ENCODE assay signal across 12 mouse cellular contexts in genomic region chr1:182797048-182797447, GRCm38 (mm10). TPM values are rescaled to one million over a fixed set of nuclear protein-coding genes. Genes with fewer than 3 reads are reported as not detected.
A peak's percentile ranks its signal among the peaks of the same experiment; 100 is the strongest.
DNase-seq lines count a peak whose midpoint lies in the region; ATAC-seq and TF ChIP-seq lines count a peak whose summit lies in the region.
"Had no signal": no experiment of that assay in that cellular context is flagged by ENCODE, and none has a peak within 500 bp of the region (broad histone marks: within the 10 kb centered on the region; RNA-seq: fewer than 3 reads in every experiment).

No protein-coding gene starts in this region.

- H3K9ac ChIP-seq in heart, postnatal 0 days (replicated peaks; ENCODE audit: low read depth, low read length): no peak overlapping the region; the same call in 1 of the 2 replicates
- H3K9ac ChIP-seq in heart, adult 2 months (ENCODE audit: low read depth, low read length): no peak overlapping the region
- no peak overlapping the region for H3K9ac ChIP-seq in hindbrain, embryonic 15.5 days
- H3K9ac ChIP-seq in neural tube, embryonic 15.5 days (replicated peaks): no peak overlapping the region
- H3K9ac ChIP-seq: lung, embryonic 14.5 days had no signal

- no peaks in the 10 kb centered on the region for H3K36me3 ChIP-seq in heart, postnatal 0 days (replicated peaks; ENCODE audit: control insufficient read depth, insufficient read depth, low read length)
- H3K36me3 ChIP-seq in heart, adult 2 months (ENCODE audit: control insufficient read depth, insufficient read depth, low read length): no peaks in the 10 kb centered on the region
- no peaks in the 10 kb centered on the region for H3K36me3 ChIP-seq in hindbrain, embryonic 15.5 days
- peaks cover 3% of the 10 kb centered on the region; the same call in 1 of the 2 replicates for H3K36me3 ChIP-seq in neural tube, embryonic 15.5 days

- no peak for DNase-seq in heart, postnatal 0 days (ENCODE audit: low spot score)
- DNase-seq in heart, adult 2 months: no peak
- peak; percentile 80 for DNase-seq in cerebellum, adult 9-10 months
- DNase-seq in lung, postnatal 10 days: no peak
- DNase-seq in ovary, adult 18-20 months (ENCODE audit: low spot score): no peak
- no peak for DNase-seq in adrenal gland, postnatal 10 days
- DNase-seq: lung, embryonic 14.5 days; thymus, postnatal 36 days had no signal

- no peak for TF ChIP-seq EP300 in heart, postnatal 0 days (IDR thresholded peaks at IDR 0.05; ENCODE audit: low read depth)
- no peak for TF ChIP-seq EP300 in heart, adult 2 months (IDR thresholded peaks at IDR 0.05; ENCODE audit: insufficient read depth, low read depth, low read length)

- peaks cover 6% of the 10 kb centered on the region; the same call in 1 of the 2 replicates for H3K4me1 ChIP-seq in heart, postnatal 0 days (ENCODE audit: control insufficient read depth, insufficient read depth)
- peaks cover 1% of the 10 kb centered on the region for H3K4me1 ChIP-seq in heart, adult 2 months (ENCODE audit: control insufficient read depth, insufficient read depth, low read length)
- H3K4me1 ChIP-seq in hindbrain, embryonic 15.5 days (replicated peaks): peaks cover 26% of the 10 kb centered on the region
- peaks cover 24% of the 10 kb centered on the region for H3K4me1 ChIP-seq in neural tube, embryonic 15.5 days

- no peaks in the 10 kb centered on the region for H3K27me3 ChIP-seq in heart, postnatal 0 days (ENCODE audit: control insufficient read depth, insufficient read depth, low read length)
- no peaks in the 10 kb centered on the region for H3K27me3 ChIP-seq in heart, adult 2 months (ENCODE audit: control insufficient read depth, insufficient read depth, low read length)
- no peaks in the 10 kb centered on the region for H3K27me3 ChIP-seq in hindbrain, embryonic 15.5 days
- no peaks in the 10 kb centered on the region for H3K27me3 ChIP-seq in neural tube, embryonic 15.5 days (replicated peaks)

- no peak overlapping the region for H3K27ac ChIP-seq in heart, postnatal 0 days (ENCODE audit: low read depth)
- no peak overlapping the region for H3K27ac ChIP-seq in heart, adult 2 months
- no peak overlapping the region for H3K27ac ChIP-seq in hindbrain, embryonic 15.5 days (replicated peaks)
- 0 out of 2 replicates have a peak overlapping the region, but pooled peaks have one; percentile 23 for H3K27ac ChIP-seq in neural tube, embryonic 15.5 days (replicated peaks)
- H3K27ac ChIP-seq: kidney, postnatal 0 days had no signal

- intact Hi-C loops in heart, adult 2 months (cut with DNase I): no loop called here

- TF ChIP-seq CTCF in heart, postnatal 0 days (IDR thresholded peaks at IDR 0.05; ENCODE audit: low read depth): peak; percentile 23
- no peak for TF ChIP-seq CTCF in heart, adult 2 months (IDR thresholded peaks at IDR 0.05)

- H3K4me3 ChIP-seq in heart, postnatal 0 days (ENCODE audit: low read depth, low read length): no peak overlapping the region
- H3K4me3 ChIP-seq in heart, adult 2 months: no peak overlapping the region
- no peak overlapping the region for H3K4me3 ChIP-seq in hindbrain, embryonic 15.5 days
- no peak overlapping the region for H3K4me3 ChIP-seq in neural tube, embryonic 15.5 days (replicated peaks)

- no peaks in the 10 kb centered on the region for H3K79me2 ChIP-seq in heart, adult 2 months (replicated peaks; ENCODE audit: control insufficient read depth, insufficient read depth, low read length)

- 0 out of 2 replicates have a peak, but pooled peaks have one; percentile 27 for ATAC-seq in heart, postnatal 0 days (ENCODE audit: insufficient read depth, low read depth)
- ATAC-seq in hindbrain, embryonic 15.5 days (ENCODE audit: low FRiP score, low read depth): peak; percentile 43; the same call in 1 of the 2 replicates
- ATAC-seq in neural tube, embryonic 15.5 days (ENCODE audit: low FRiP score): no peak

- no peak for TF ChIP-seq POLR2A in heart, adult 2 months (IDR thresholded peaks at IDR 0.05; ENCODE audit: insufficient read depth, low read depth, low read length)

- H3K9me3 ChIP-seq in heart, postnatal 0 days (replicated peaks; ENCODE audit: control insufficient read depth, low read length): no peaks in the 10 kb centered on the region
- H3K9me3 ChIP-seq in hindbrain, embryonic 15.5 days: no peaks in the 10 kb centered on the region
- no peaks in the 10 kb centered on the region for H3K9me3 ChIP-seq in neural tube, embryonic 15.5 days (replicated peaks)

- H3K4me2 ChIP-seq in heart, postnatal 0 days (ENCODE audit: low read depth, low read length): no peak overlapping the region
- H3K4me2 ChIP-seq in hindbrain, embryonic 15.5 days: no peak overlapping the region
- H3K4me2 ChIP-seq in neural tube, embryonic 15.5 days: no peak overlapping the region
- H3K4me2 ChIP-seq: lung, embryonic 14.5 days had no signal

- 38% methylated on average over 14 of the region's 14 CpGs for WGBS in heart, postnatal 0 days
- 54% methylated on average over 14 of the region's 14 CpGs for WGBS in heart, adult 2 months
- 52% methylated on average over 14 of the region's 14 CpGs for WGBS in hindbrain, embryonic 15.5 days
- 44% methylated on average over 14 of the region's 14 CpGs for WGBS in neural tube, embryonic 15.5 days

RNA-seq across cellular contexts. Expression of gene Susd4, which starts 33.4 kb away (rescaled TPM):
- 0.85 and 6.4 TPM in 2 replicates for total RNA-seq in heart, postnatal 0 days (2014; rRNA removed; ENCODE audit: low replicate concordance)
- 1.8 and 2.2 TPM in 2 replicates for polyA plus RNA-seq in heart, postnatal 0 days (2015; fragmentation: Nextera tagmentation; extraction: Ambion mirVana)
- total RNA-seq in heart, adult 2 months (2021): under 1 TPM; 0.16 to 0.34 TPM
- polyA plus RNA-seq in heart, adult 2 months (2012; rRNA removed): 0.49 and 0.88 TPM in 2 replicates
- 66.9 and 74.6 TPM in 2 replicates for polyA plus RNA-seq in hindbrain, embryonic 15.5 days (2015; fragmentation: Nextera tagmentation; extraction: Ambion mirVana)
- 82.3 and 88.9 TPM in 2 replicates for polyA plus RNA-seq in neural tube, embryonic 15.5 days (2015; fragmentation: Nextera tagmentation; extraction: Ambion mirVana)
- total RNA-seq in adrenal gland, postnatal 10 days (2021): 1 to 10 TPM; 3.9 to 4.5 TPM
- total RNA-seq: MEL had no signal

RNA-seq across cellular contexts. Expression of gene Ccdc185, which starts 48.1 kb away (rescaled TPM):
- not detected in 2 replicates for total RNA-seq in heart, postnatal 0 days (2014; rRNA removed; ENCODE audit: low replicate concordance)
- polyA plus RNA-seq in heart, postnatal 0 days (2015; fragmentation: Nextera tagmentation; extraction: Ambion mirVana): not detected in 2 replicates
- total RNA-seq in heart, adult 2 months (2021): not detected
- 0.04 TPM in 1 of 2 replicates, not detected in the other for polyA plus RNA-seq in heart, adult 2 months (2012; rRNA removed)
- polyA plus RNA-seq in hindbrain, embryonic 15.5 days (2015; fragmentation: Nextera tagmentation; extraction: Ambion mirVana): not detected in 2 replicates
- not detected in 2 replicates for polyA plus RNA-seq in neural tube, embryonic 15.5 days (2015; fragmentation: Nextera tagmentation; extraction: Ambion mirVana)
- not detected for total RNA-seq in adrenal gland, postnatal 10 days (2021)
- total RNA-seq: MEL had no signal
- polyA plus RNA-seq: kidney, postnatal 0 days; lung, embryonic 14.5 days had no signal

Comparison
In these comparisons a context has a peak if more than half of its experiments do, and no peak if none do; other contexts are left out.
1. RNA of gene Susd4, which starts 33.4 kb away (polyA plus RNA-seq): 82.3 to 88.9 TPM in neural tube, embryonic 15.5 days and 66.9 to 74.6 TPM in hindbrain, embryonic 15.5 days; 1.8 to 2.2 TPM in heart, postnatal 0 days and 0.49 to 0.88 TPM in heart, adult 2 months; every median in the first group is over 10 times any median in the second.